Mouse (Mus musculus): ENCODE results near the gene Supt20. TPM values are rescaled to one million over a fixed set of nuclear protein-coding genes. Genes with fewer than 3 reads are reported as not detected.
"Not testable (repeated sequence)": the region's sequence is repeated elsewhere in the genome, so short reads cannot be mapped to it uniquely, and the experiment has no call there.

Supt20 gene
- polyA plus RNA-seq, 1 experiment = 45.0 TPM

- TF ChIP-seq POLR2A (IDR thresholded peaks at IDR 0.05; ENCODE audit: extremely low read depth, insufficient read depth, low read length) (no peak), CTCF (IDR thresholded peaks at IDR 0.05; ENCODE audit: extremely low read depth, insufficient read depth, low read length) (no peak)
- no peak overlapping the region for H3K4me3 ChIP-seq (ENCODE audit: insufficient read depth, low read length)
- H3K4me1 ChIP-seq (ENCODE audit: control insufficient read depth, insufficient read depth, low read length) = no peaks in the 10 kb centered on the region; the same call in 1 of the 2 replicates
- H3K27ac ChIP-seq (ENCODE audit: insufficient read depth, low read length) = no peak overlapping the region
Observed at GRCm38 (mm10) chr3:54689091-54689490, 3.5 kb upstream of the Supt20 start.

DNA sequence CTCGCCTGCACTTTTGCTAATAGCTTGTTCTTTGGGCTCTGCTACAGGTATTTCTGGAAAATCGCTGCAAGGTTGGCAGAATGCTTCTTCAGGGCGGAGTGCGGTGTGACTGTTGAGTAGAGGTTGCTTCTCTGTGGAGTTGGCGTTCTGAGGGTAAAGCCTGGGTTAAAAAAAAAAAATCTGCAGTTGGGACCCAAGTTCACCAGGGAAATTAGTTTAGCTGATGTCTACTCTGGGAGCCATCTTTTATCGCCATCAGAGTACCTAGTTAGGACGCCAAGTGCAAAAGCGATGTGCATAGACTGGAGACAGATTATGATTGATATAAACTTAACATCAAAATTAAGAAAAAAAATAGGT, 429 bp downstream of the Supt20 start:
- Histone ChIP-seq H3K4me1 (ENCODE audit: control insufficient read depth, insufficient read depth, low read length) (no peaks in the 10 kb centered on the region; the same call in 1 of the 2 replicates), H3K27ac (ENCODE audit: insufficient read depth, low read length) (0 out of 2 replicates have a peak overlapping the region, but pooled peaks have one; percentile 66), H3K4me3 (ENCODE audit: insufficient read depth, low read length) (peak overlapping the region; percentile 84)
- TF ChIP-seq POLR2A (IDR thresholded peaks at IDR 0.05; ENCODE audit: extremely low read depth, insufficient read depth, low read length) = no peak
- TF ChIP-seq CTCF (IDR thresholded peaks at IDR 0.05; ENCODE audit: extremely low read depth, insufficient read depth, low read length) = no peak

DNA sequence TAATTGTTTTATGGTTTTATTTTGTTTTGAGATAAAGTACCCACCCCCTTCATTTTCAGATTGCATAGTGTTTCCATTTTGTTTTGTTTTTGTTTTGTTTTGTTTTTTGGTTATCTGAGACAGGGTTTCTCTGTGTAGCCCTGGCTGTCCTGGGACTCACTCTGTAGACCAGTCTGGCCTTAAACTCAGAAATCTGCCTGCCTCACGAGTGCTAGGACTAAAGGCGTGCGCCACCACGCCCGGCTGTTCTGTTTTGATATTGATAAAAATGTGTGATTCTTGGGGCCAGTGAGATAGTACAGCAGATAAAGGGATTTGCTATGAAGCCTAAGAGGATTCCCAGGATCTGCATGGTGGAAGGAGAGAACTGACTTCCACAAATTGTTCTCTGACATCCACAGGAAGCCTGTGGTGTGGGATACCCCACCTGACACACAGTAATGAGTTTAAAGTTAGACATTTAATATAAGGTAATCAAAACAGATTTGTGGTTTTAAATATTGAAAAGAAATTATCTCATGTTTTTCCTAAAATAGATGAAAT, 7.2 kb downstream of the Supt20 start:
- Histone ChIP-seq H3K27ac (ENCODE audit: insufficient read depth, low read length) (no peak overlapping the region), H3K4me1 (ENCODE audit: control insufficient read depth, insufficient read depth, low read length) (no peaks in the 10 kb centered on the region), H3K4me3 (ENCODE audit: insufficient read depth, low read length) (no peak overlapping the region)
- TF ChIP-seq POLR2A (IDR thresholded peaks at IDR 0.05; ENCODE audit: extremely low read depth, insufficient read depth, low read length) = no peak

DNA sequence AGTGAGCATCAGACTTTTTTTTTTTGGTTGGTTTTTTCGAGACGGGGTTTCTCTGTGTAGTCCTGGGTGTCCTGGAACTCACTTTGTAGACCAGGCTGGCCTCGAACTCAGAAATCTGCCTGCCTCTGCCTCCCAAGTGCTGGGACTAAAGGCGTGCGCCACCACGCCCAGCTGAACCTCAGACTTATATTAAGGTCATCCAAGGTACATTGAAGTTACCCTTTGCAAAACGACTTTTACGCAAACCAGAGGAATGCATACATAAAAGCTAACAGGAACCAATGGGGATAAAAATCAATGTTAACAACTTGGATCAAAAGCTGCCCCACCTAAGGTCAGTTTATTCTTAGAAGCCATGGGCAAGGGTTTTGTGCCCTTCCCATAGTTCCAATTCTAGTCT, 11.5 kb downstream of the Supt20 start:
- H3K4me3 ChIP-seq (ENCODE audit: insufficient read depth, low read length); H3K4me1 ChIP-seq (ENCODE audit: control insufficient read depth, insufficient read depth, low read length); H3K27ac ChIP-seq (ENCODE audit: insufficient read depth, low read length): not testable (repeated sequence)

- TF ChIP-seq POLR2A (IDR thresholded peaks at IDR 0.05; ENCODE audit: extremely low read depth, insufficient read depth, low read length) (no peak), CTCF (IDR thresholded peaks at IDR 0.05; ENCODE audit: extremely low read depth, insufficient read depth, low read length) (no peak)
- no peak overlapping the region for H3K27ac ChIP-seq (ENCODE audit: insufficient read depth, low read length)
- no peaks in the 10 kb centered on the region for H3K4me1 ChIP-seq (ENCODE audit: control insufficient read depth, insufficient read depth, low read length)
- no peak overlapping the region for H3K4me3 ChIP-seq (ENCODE audit: insufficient read depth, low read length)
Observed at GRCm38 (mm10) chr3:54708972-54709371, 16.4 kb downstream of the Supt20 start.

- Histone ChIP-seq H3K4me3 (ENCODE audit: insufficient read depth, low read length) (no peak within 1 kb of the TSS), H3K4me1 (ENCODE audit: control insufficient read depth, insufficient read depth, low read length) (no peaks in the 10 kb centered on the region), H3K27ac (ENCODE audit: insufficient read depth, low read length) (no peak within 1 kb of the TSS)
- TF ChIP-seq POLR2A (IDR thresholded peaks at IDR 0.05; ENCODE audit: extremely low read depth, insufficient read depth, low read length) (no peak), CTCF (IDR thresholded peaks at IDR 0.05; ENCODE audit: extremely low read depth, insufficient read depth, low read length) (no peak)
Observed at GRCm38 (mm10) chr3:54714253-54714652, 21.6 kb downstream of the Supt20 start, which contains the start of gene Gm21958. Gene Gm21958 (minus strand): TSS chr3:54714353.

- Histone ChIP-seq H3K4me3 (ENCODE audit: insufficient read depth, low read length) (no peak overlapping the region), H3K4me1 (ENCODE audit: control insufficient read depth, insufficient read depth, low read length) (no peaks in the 10 kb centered on the region), H3K27ac (ENCODE audit: insufficient read depth, low read length) (no peak overlapping the region)
- TF ChIP-seq POLR2A (IDR thresholded peaks at IDR 0.05; ENCODE audit: extremely low read depth, insufficient read depth, low read length) = no peak
- TF ChIP-seq CTCF (IDR thresholded peaks at IDR 0.05; ENCODE audit: extremely low read depth, insufficient read depth, low read length) = no peak
Observed at GRCm38 (mm10) chr3:54715461-54715860, 22.9 kb downstream of the Supt20 start.

DNA sequence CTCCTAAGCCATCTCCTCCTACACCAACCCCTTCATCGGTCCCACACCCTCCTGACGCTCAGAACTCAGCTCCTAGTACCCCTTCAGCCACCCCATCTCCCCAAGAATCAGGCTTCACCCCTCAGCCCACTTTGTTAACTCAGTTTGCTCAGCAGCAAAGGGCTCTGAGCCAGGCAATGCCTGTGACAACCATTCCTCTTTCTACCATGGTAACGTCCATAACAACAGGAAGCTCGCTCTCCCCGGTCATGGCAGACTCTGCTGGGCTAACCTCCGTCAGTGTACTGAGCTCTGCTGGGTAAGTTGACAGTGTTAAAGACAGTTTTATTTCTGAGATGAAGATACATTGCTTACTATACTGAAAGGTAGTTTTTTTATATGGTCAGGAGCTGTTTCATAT, 24.7 kb downstream of the Supt20 start:
- Histone ChIP-seq H3K27ac (ENCODE audit: insufficient read depth, low read length) (no peak overlapping the region), H3K4me3 (ENCODE audit: insufficient read depth, low read length) (no peak overlapping the region), H3K4me1 (ENCODE audit: control insufficient read depth, insufficient read depth, low read length) (no peaks in the 10 kb centered on the region; the same call in 1 of the 2 replicates)
- no peak for TF ChIP-seq CTCF (IDR thresholded peaks at IDR 0.05; ENCODE audit: extremely low read depth, insufficient read depth, low read length)
- TF ChIP-seq POLR2A (IDR thresholded peaks at IDR 0.05; ENCODE audit: extremely low read depth, insufficient read depth, low read length) = no peak

- Histone ChIP-seq H3K27ac (ENCODE audit: insufficient read depth, low read length) (no peak overlapping the region), H3K4me1 (ENCODE audit: control insufficient read depth, insufficient read depth, low read length) (no peaks in the 10 kb centered on the region; the same call in 1 of the 2 replicates), H3K4me3 (ENCODE audit: insufficient read depth, low read length) (no peak overlapping the region)
- no peak for TF ChIP-seq POLR2A (IDR thresholded peaks at IDR 0.05; ENCODE audit: extremely low read depth, insufficient read depth, low read length)
- no peak for TF ChIP-seq CTCF (IDR thresholded peaks at IDR 0.05; ENCODE audit: extremely low read depth, insufficient read depth, low read length)
Observed at GRCm38 (mm10) chr3:54718947-54719346, 26.3 kb downstream of the Supt20 start.

DNA sequence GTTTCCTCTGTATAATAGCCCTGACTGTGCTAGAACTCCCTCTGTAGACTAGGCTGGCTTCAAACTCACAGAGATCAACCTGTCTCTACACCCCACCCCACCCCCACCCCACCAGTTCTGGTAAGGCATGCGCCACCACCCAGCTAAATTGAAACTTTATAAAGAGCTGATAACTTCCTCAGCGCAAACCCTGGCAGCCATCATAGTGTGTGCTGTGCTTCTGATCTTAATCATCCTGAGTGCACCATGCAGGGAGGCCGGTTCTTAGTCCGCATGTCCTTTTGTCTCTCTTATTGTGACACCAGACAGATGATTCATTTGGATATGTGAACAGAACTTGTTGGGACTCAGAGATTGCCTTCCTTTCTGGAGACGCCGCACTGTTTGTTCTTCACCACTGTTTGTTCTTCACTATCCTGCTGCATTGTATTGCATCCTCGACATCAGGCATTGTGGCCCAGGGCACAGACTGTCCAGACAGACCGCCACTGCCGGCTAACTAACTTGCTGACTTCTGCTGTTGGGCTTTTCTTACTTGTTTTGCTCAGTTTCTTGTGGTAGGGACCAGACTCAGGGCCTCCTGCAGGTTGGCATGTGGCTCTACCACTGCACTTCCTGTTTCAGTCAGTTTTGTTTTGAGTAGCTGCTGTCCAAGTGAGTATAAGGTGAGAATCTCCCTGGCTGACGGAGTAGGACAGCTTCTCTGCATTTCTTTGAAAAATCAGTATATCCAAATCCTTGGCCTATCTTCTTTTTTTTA, 31.3 kb downstream of the Supt20 start:
- Histone ChIP-seq H3K4me1 (ENCODE audit: control insufficient read depth, insufficient read depth, low read length) (no peaks in the 10 kb centered on the region; the same call in 1 of the 2 replicates), H3K27ac (ENCODE audit: insufficient read depth, low read length) (no peak overlapping the region), H3K4me3 (ENCODE audit: insufficient read depth, low read length) (no peak overlapping the region)
- TF ChIP-seq CTCF (IDR thresholded peaks at IDR 0.05; ENCODE audit: extremely low read depth, insufficient read depth, low read length) (no peak), POLR2A (IDR thresholded peaks at IDR 0.05; ENCODE audit: extremely low read depth, insufficient read depth, low read length) (no peak)
